Mouse (Mus musculus): Measurements from ENCODE around the gene Slc2a1. TPM values are rescaled to one million over a fixed set of nuclear protein-coding genes. Genes with fewer than 3 reads are reported as not detected.

The Slc2a1 gene
- 0.55 TPM for polyA plus RNA-seq (2014; fragmentation: Illumina TruSeq; extraction: RNeasy Lipid Tissue Mini Kit (QIAGEN cat#74804); ENCODE audit: low read depth, low replicate concordance)

DNA sequence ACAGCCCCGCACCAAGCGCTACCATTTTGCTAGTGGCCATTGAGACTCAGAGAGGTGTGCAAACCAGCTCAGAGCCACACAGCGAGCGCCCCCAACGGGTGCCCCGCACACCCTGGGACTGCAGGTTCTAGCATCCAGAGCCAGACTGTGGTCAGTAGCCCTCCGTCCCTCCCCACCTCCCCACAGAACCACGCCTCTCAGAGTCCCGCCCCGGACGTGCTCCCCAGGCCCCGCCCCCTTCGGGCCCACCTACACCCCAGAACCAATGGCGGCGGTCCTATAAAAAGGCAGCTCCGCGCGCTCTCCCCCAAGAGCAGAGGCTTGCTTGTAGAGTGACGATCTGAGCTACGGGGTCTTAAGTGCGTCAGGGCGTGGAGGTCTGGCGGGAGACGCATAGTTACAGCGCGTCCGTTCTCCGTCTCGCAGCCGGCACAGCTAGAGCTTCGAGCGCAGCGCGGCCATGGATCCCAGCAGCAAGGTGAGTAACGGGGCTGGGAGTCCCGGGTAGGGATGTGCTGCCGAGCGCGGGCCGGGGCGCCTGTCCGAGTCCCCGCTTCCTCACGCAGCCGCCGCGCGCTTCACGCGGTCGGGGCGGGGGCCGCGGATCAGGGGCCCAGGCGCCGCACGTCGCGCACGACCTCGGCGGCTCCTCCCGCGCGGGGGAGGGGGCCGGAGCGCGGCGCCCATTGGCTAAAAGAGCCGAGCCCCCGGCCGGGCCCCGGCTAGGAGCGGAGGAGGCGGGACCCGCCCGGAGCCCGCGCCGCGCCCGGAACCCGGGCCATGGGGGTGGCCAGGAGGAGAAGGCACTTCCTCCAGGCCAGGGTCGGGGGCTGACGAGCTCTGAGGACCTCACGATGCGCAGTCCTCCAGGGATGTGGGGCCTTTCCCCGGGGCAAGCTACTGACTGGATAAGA is at the start of gene Slc2a1:
Gene Slc2a1 (plus strand): TSS at position 217 of the 914 bp plus-strand sequence.

GRCm38 (mm10) chr4:119173851-119174453 is 65.4 kb downstream of the Slc2a1 start, which contains the start of gene Zfp691:
Zfp691 (minus strand) TSS chr4:119174195.

Other genes starting within 250 kb of the Slc2a1 start
- gene Olfr1331, start 244.1 kb upstream of the Slc2a1 start, polyA plus RNA-seq (2014; fragmentation: Illumina TruSeq; extraction: RNeasy Lipid Tissue Mini Kit (QIAGEN cat#74804); ENCODE audit: low read depth, low replicate concordance) = not detected
- gene Olfr1330, start 220.1 kb upstream of the Slc2a1 start, polyA plus RNA-seq (2014; fragmentation: Illumina TruSeq; extraction: RNeasy Lipid Tissue Mini Kit (QIAGEN cat#74804); ENCODE audit: low read depth, low replicate concordance) = not detected
- not detected for gene Olfr1329, start 191.2 kb upstream of the Slc2a1 start, polyA plus RNA-seq (2014; fragmentation: Illumina TruSeq; extraction: RNeasy Lipid Tissue Mini Kit (QIAGEN cat#74804); ENCODE audit: low read depth, low replicate concordance)
- gene Olfr1328, start 170.1 kb upstream of the Slc2a1 start, polyA plus RNA-seq (2014; fragmentation: Illumina TruSeq; extraction: RNeasy Lipid Tissue Mini Kit (QIAGEN cat#74804); ENCODE audit: low read depth, low replicate concordance) = not detected
- gene Lao1, start 147.1 kb upstream of the Slc2a1 start, polyA plus RNA-seq (2014; fragmentation: Illumina TruSeq; extraction: RNeasy Lipid Tissue Mini Kit (QIAGEN cat#74804); ENCODE audit: low read depth, low replicate concordance) = not detected
- 1.5 TPM for gene Zfp691, start 65.5 kb downstream of the Slc2a1 start, polyA plus RNA-seq (2014; fragmentation: Illumina TruSeq; extraction: RNeasy Lipid Tissue Mini Kit (QIAGEN cat#74804); ENCODE audit: low read depth, low replicate concordance)
- 0.17 TPM for gene Ermap, start 81.3 kb downstream of the Slc2a1 start, polyA plus RNA-seq (2014; fragmentation: Illumina TruSeq; extraction: RNeasy Lipid Tissue Mini Kit (QIAGEN cat#74804); ENCODE audit: low read depth, low replicate concordance)
- gene Svbp, start 86.6 kb downstream of the Slc2a1 start, polyA plus RNA-seq (2014; fragmentation: Illumina TruSeq; extraction: RNeasy Lipid Tissue Mini Kit (QIAGEN cat#74804); ENCODE audit: low read depth, low replicate concordance) = 85.6 TPM
- 68.7 TPM for gene Tmem269, start 109.5 kb downstream of the Slc2a1 start, polyA plus RNA-seq (2014; fragmentation: Illumina TruSeq; extraction: RNeasy Lipid Tissue Mini Kit (QIAGEN cat#74804); ENCODE audit: low read depth, low replicate concordance)
- 4.4 TPM for gene AU022252, start 124.0 kb downstream of the Slc2a1 start, polyA plus RNA-seq (2014; fragmentation: Illumina TruSeq; extraction: RNeasy Lipid Tissue Mini Kit (QIAGEN cat#74804); ENCODE audit: low read depth, low replicate concordance)
- gene P3h1, start 124.2 kb downstream of the Slc2a1 start, polyA plus RNA-seq (2014; fragmentation: Illumina TruSeq; extraction: RNeasy Lipid Tissue Mini Kit (QIAGEN cat#74804); ENCODE audit: low read depth, low replicate concordance) = 14.1 TPM
- not detected for gene Cldn19, start 146.7 kb downstream of the Slc2a1 start, polyA plus RNA-seq (2014; fragmentation: Illumina TruSeq; extraction: RNeasy Lipid Tissue Mini Kit (QIAGEN cat#74804); ENCODE audit: low read depth, low replicate concordance)
- 1,013 TPM for gene Ybx1, start 185.9 kb downstream of the Slc2a1 start, polyA plus RNA-seq (2014; fragmentation: Illumina TruSeq; extraction: RNeasy Lipid Tissue Mini Kit (QIAGEN cat#74804); ENCODE audit: low read depth, low replicate concordance)
- gene Ppih, start 211.8 kb downstream of the Slc2a1 start, polyA plus RNA-seq (2014; fragmentation: Illumina TruSeq; extraction: RNeasy Lipid Tissue Mini Kit (QIAGEN cat#74804); ENCODE audit: low read depth, low replicate concordance) = 64.0 TPM